ENCODE assay signal across 20 mouse cellular contexts in genomic region chr14:122990521-122991052, GRCm38 (mm10). TPM values are rescaled to one million over a fixed set of nuclear protein-coding genes. Genes with fewer than 3 reads are reported as not detected.
DNase-seq lines count a peak whose midpoint lies in the region; ATAC-seq lines count a peak whose summit lies in the region.
"Had no signal": no experiment of that assay in that cellular context is flagged by ENCODE, and none has a peak within 500 bp of the region (broad histone marks: within the 10 kb centered on the region; RNA-seq: fewer than 3 reads in every experiment).

No protein-coding gene starts in this region.

- 40% methylated on average over 4 of the region's 4 CpGs for WGBS in liver, embryonic 12.5 days (ENCODE audit: insufficient replicate concordance)
- WGBS in liver, embryonic 11.5 days: 37% methylated on average over 4 of the region's 4 CpGs

- H3K4me2 ChIP-seq in liver, embryonic 12.5 days: no peak overlapping the region
- H3K4me2 ChIP-seq in liver, embryonic 11.5 days: no peak overlapping the region
- H3K4me2 ChIP-seq: forebrain, embryonic 13.5 days; heart, embryonic 13.5 days; hindbrain, embryonic 12.5 days had no signal

- H3K9ac ChIP-seq in liver, embryonic 12.5 days: no peak overlapping the region
- no peak overlapping the region for H3K9ac ChIP-seq in liver, embryonic 11.5 days (ENCODE audit: low read depth, low read length)
- H3K9ac ChIP-seq: forebrain, embryonic 13.5 days; forebrain, postnatal 0 days; heart, embryonic 13.5 days; hindbrain, embryonic 12.5 days had no signal

- intact Hi-C loops in gastrocnemius, postnatal 14 days (cut with DNase I; ENCODE audit: low total_unique reads): no loop called here

- peaks cover 18% of the 10 kb centered on the region; the same call in 1 of the 2 replicates for H3K27me3 ChIP-seq in liver, embryonic 12.5 days (replicated peaks)
- no peaks in the 10 kb centered on the region; the same call in none of the 2 replicates for H3K27me3 ChIP-seq in liver, embryonic 11.5 days (replicated peaks; ENCODE audit: control insufficient read depth, insufficient read depth, low read length)
- H3K27me3 ChIP-seq: forebrain, embryonic 13.5 days; hindbrain, embryonic 12.5 days had no signal

- no peak overlapping the region for H3K4me3 ChIP-seq in liver, embryonic 12.5 days
- H3K4me3 ChIP-seq in liver, embryonic 11.5 days (ENCODE audit: low read depth, low read length): no peak overlapping the region
- H3K4me3 ChIP-seq: embryonic facial prominence, embryonic 10.5 days; forebrain, embryonic 13.5 days; heart, embryonic 13.5 days; hindbrain, embryonic 12.5 days had no signal

- DNase-seq in adrenal gland, adult (ENCODE audit: inconsistent age in 2 of 2, low spot score in 1 of 2): peak; percentile 15 to 73
- no peak for DNase-seq in adrenal gland, adult 18-20 months (ENCODE audit: low spot score in 2 of 2)
- no peak for DNase-seq in liver, embryonic 11.5 days (ENCODE audit: low spot score)
- DNase-seq in adrenal gland, postnatal 10 days: peak; percentile 37
- DNase-seq in gastrocnemius, postnatal 14 days: no peak
- no peak for DNase-seq in embryo, embryonic 10.5 days (ENCODE audit: low spot score)
- DNase-seq: cerebellum, adult 18-20 months; cerebellum, adult 9-11 months; cerebellum, postnatal 36 days; forebrain, postnatal 0 days; gastrocnemius, postnatal 25 days; heart, postnatal 4 days had no signal

- H3K4me1 ChIP-seq in liver, embryonic 12.5 days: no peaks in the 10 kb centered on the region
- no peaks in the 10 kb centered on the region for H3K4me1 ChIP-seq in liver, embryonic 11.5 days (replicated peaks; ENCODE audit: control insufficient read depth, insufficient read depth, low read length)
- H3K4me1 ChIP-seq: embryonic facial prominence, embryonic 10.5 days; forebrain, embryonic 13.5 days; heart, embryonic 13.5 days; hindbrain, embryonic 12.5 days had no signal

- no peak overlapping the region for H3K27ac ChIP-seq in liver, embryonic 12.5 days
- no peak overlapping the region for H3K27ac ChIP-seq in liver, embryonic 11.5 days (ENCODE audit: low read depth, low read length)
- H3K27ac ChIP-seq: embryonic facial prominence, embryonic 10.5 days; forebrain, embryonic 13.5 days; heart, embryonic 13.5 days; hindbrain, embryonic 12.5 days had no signal

- ATAC-seq in liver, embryonic 12.5 days: peak; percentile 35; the same call in 1 of the 2 replicates
- ATAC-seq in liver, embryonic 11.5 days (replicated peaks; ENCODE audit: low FRiP score): no peak
- ATAC-seq: forebrain, embryonic 13.5 days; forebrain, postnatal 0 days; hindbrain, embryonic 16.5 days; inflammation-experienced regulatory T-cells, adult 6 months; intestine, postnatal 0 days had no signal

- no peaks in the 10 kb centered on the region for H3K9me3 ChIP-seq in liver, embryonic 12.5 days (replicated peaks)
- H3K9me3 ChIP-seq in liver, embryonic 11.5 days (ENCODE audit: control insufficient read depth, low read length): no peaks in the 10 kb centered on the region
- H3K9me3 ChIP-seq: embryonic facial prominence, embryonic 10.5 days; forebrain, embryonic 13.5 days; heart, embryonic 13.5 days; hindbrain, embryonic 12.5 days had no signal

- no peaks in the 10 kb centered on the region for H3K36me3 ChIP-seq in liver, embryonic 12.5 days
- H3K36me3 ChIP-seq in liver, embryonic 11.5 days (ENCODE audit: control insufficient read depth, insufficient read depth, low read length): no peaks in the 10 kb centered on the region
- H3K36me3 ChIP-seq: embryonic facial prominence, embryonic 10.5 days; heart, embryonic 13.5 days; hindbrain, embryonic 12.5 days had no signal

RNA-seq across cellular contexts. Expression of gene Tmtc4, which starts 6.8 kb away (rescaled TPM):
- 10 to 100 TPM; 16.2 to 17.4 TPM for total RNA-seq in adrenal gland, adult 18-20 months (2021)
- polyA plus RNA-seq in liver, embryonic 12.5 days (2016; fragmentation: Nextera tagmentation; extraction: Ambion mirVana): 3.8 and 4.2 TPM in 2 replicates
- 8.3 and 9.8 TPM in 2 replicates for polyA plus RNA-seq in liver, embryonic 11.5 days (2014; fragmentation: Nextera tagmentation; extraction: Ambion mirVana)
- total RNA-seq in adrenal gland, postnatal 10 days (2021): 10 to 100 TPM; 20.0 to 28.3 TPM
- total RNA-seq in gastrocnemius, postnatal 14 days (2021): 1 to 10 TPM; 5.7 to 6.7 TPM

Comparison
In these comparisons a context has a peak if more than half of its experiments do, and no peak if none do; other contexts are left out.
1. DNase-seq: peak in adrenal gland, adult (2 of 2) and adrenal gland, postnatal 10 days (single experiment); none in adrenal gland, adult 18-20 months (0 of 2), liver, embryonic 11.5 days (single experiment), gastrocnemius, postnatal 14 days (single experiment) and embryo, embryonic 10.5 days (single experiment).